Mouse (Mus musculus): Measurements from ENCODE around the gene Stip1.

GRCm38 (mm10) chr19:6974211-6975205 is 65.3 kb downstream of the Stip1 start, which contains the start of gene Ppp1r14b:
- TF ChIP-seq CTCF (IDR thresholded peaks at IDR 0.05) (no peak), EP300 (IDR thresholded peaks at IDR 0.05) (no peak)
